Mouse (Mus musculus) heart, postnatal 10 days (tissue): ENCODE results near the gene Map3k14. TPM values are rescaled to one million over a fixed set of nuclear protein-coding genes. Genes with fewer than 3 reads are reported as not detected.
"Not testable (repeated sequence)": the region's sequence is repeated elsewhere in the genome, so short reads cannot be mapped to it uniquely, and the experiment has no call there.

Source experiments
- DNase-seq, 2 experiments: peaks; one replicate each; pipeline ENCODE4 v3.0.0; 2021
- intact Hi-C: fragments of 180-260 bp; cut with DNase I; formaldehyde crosslinking; loops from one replicate; pipeline ENCODE4 v1.15.1; 2025
- total RNA-seq, 2 experiments: library from RNA; stranded (reverse); gene quantifications; 2 replicates each; pipeline ENCODE4 v1.2.3; 2021

Map3k14 gene
- 1 to 10 TPM; 3.8 to 4.3 TPM for total RNA-seq

DNA sequence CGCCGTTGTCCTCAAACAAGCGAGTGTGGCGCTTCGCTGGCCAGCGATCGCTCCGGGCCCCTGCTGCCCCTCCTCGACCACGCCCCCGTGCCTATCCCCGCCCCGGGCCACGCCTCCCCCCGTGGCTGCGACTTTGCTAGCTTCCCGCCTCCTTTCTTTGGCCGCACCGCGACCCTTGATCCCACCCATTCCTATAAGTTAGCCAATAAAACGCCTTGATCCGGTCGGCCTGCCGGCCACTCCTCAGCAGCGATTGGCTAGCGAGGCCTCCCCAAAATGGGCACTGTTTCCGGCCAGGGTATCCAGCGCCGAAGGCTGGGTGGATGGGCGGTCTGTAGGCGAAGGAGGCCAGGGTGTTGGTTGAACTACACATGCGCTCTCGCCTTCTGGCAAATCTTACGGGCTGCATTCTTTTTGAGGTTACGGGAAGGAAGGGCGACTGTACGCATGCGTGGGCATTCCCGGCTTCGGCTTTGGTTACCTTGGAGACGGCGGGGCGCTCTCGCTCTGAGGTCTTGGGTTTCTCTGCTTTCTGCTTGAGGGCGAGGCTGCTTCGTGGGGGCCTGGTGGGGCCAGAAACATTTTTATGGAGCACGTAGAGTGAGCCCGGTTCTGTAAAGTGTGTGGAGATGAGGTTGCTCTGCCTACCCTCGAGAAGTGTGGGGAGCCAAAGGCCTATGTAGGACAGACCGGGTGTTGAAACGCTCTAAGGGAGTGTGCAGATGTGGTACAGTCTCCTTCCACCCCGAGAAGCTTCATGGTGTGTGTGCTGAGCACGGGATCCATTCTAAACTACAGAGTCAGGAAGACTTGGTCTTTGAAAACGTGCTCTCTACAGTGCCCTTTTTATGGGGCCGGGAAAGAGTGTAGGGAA, at the start of gene Map3k14:
TSS of gene Map3k14 (minus strand) at position 127 of the 874 bp plus-strand sequence.
- peak; percentile 99 to 100 for DNase-seq
- intact Hi-C loops: no loop called here

DNA sequence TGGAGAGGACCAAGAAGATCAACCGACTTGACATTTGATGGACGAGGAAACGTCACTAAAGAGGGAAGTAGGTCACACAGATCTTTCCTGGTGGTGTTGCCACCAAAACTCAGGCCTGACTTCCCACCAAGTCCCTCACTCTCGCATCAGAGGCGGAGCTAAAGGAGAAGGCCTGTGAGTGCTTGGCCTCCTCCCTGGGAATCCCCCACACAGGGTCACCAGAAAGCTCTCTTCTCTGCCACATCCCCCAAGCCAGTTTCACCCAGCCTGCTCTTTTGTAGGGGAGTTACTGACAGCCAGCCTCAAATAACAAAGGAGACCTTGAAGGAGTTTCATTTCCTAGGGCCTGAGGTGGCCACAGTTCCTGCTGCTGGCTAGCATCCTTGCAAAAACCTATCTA, 48.1 kb upstream of the Map3k14 start:
- DNase-seq: no peak
- intact Hi-C loops: no loop called here

DNA sequence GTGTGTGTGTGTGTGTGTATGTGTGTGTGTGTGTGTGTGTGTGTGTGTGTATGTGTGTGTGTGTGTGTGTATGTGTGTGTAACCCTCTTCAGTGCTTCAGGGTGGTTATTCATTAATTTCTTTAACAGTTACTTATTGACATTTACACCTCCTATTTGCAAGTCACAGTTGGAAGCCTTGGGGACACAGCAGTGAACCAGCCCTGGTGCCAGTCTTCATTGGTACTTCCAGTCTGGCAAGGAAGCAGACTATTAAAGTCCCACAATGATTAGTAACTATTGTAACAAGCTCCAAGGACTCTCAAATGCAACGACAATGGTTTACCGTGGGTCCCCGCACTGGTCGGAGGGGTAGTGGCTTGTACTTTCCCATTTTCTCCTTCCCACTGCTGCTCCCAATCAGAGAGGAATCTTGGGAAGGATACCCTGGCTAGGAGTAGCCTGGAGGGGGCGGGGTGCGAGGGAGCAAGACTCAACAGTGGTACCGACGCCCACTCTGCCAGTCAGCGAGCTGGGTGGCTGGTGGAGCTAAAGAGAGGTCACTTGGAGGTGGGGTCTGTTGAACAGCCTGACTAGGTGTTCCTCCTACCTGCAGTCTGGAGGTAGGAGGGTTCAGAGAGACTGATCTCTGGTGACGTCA, 47.6 kb upstream of the Map3k14 start:
- intact Hi-C loops: no loop called here

DNA sequence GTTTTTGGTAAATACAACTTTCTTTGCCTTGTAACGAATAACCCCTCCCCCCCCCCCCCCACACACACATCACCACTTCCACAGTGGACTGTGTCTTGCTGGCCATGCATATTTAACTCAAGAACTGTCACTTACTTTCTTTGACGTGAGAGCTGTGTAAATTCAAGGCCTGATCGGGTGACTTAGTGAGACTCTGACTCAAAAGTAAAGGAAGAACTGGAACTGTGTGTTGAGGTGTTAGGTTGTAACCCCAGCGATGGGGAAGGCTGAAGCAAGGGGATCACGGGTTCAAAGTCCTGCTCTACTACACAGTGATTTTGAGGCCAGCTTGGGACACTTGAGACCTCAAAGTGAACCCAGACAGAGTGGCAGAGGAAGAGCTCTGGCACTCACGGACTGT, 46.3 kb upstream of the Map3k14 start:
- intact Hi-C loops: no loop called here
- DNase-seq: no peak

More for the DNA sequence above, 47.6 kb upstream of the Map3k14 start:
- no peak for DNase-seq

DNA sequence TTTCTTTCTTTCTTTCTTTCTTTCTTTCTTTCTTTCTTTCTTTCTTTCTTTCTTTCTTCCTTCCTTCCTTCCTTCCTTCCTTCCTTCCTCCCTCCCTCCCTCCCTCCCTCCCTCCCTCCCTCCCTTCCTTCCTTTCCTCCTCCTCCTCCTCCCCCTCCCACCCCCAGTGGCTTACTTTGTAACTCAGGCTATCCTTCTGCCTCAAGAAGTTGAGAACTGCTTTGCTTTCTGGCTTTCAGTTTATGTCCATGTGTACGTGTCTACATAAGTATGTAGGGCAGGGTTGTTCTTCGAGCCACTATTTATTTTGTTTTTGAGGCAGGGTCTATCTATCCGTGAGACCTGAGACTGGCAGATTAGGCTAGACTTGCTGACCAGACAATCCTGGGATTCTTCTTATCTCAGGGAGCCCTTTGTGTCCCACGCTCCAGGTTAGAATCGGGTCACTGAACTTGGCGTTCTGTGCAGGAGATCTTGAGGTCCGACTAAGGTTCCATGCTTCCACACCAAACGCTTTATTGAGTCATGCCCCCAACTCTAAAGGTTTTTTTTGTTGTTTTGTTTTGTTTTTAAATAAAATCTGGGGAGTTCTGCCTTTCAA, 45.5 kb upstream of the Map3k14 start:
- no peak for DNase-seq
- intact Hi-C loops: no loop called here

DNA sequence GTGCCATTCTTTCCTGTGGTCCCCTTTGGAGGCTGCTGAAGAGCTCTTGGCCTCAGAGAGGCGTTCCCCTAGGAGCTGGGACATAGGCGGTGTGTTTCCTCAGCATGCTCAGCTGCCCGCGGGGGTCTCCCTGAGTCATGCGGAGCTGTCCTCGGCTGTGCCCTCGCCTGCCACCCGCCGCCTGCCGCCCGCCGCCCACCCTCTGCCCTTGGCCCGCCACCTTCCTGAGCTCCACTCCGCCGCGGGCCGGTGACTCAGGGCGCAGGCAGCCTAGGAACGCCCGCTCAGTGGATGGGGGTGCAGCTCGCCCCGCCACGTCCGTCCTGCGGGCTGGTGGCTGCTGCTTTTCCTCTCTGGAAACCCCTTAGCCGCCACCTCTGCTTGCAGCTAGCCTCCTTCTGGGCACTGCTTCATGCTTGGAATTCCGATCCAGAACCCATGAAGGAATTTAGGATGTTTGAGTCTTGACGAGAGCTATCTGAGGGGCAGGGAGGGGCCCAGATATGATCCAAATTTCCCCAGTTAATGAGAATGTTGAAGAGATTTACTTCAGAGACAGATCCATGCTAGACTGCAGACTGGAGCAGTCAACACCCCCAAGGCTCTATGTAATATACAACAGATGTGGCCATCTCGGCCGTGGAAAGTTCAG, 44.8 kb upstream of the Map3k14 start:
- DNase-seq: peak; percentile 80 to 83
- intact Hi-C loops: no loop called here

DNA sequence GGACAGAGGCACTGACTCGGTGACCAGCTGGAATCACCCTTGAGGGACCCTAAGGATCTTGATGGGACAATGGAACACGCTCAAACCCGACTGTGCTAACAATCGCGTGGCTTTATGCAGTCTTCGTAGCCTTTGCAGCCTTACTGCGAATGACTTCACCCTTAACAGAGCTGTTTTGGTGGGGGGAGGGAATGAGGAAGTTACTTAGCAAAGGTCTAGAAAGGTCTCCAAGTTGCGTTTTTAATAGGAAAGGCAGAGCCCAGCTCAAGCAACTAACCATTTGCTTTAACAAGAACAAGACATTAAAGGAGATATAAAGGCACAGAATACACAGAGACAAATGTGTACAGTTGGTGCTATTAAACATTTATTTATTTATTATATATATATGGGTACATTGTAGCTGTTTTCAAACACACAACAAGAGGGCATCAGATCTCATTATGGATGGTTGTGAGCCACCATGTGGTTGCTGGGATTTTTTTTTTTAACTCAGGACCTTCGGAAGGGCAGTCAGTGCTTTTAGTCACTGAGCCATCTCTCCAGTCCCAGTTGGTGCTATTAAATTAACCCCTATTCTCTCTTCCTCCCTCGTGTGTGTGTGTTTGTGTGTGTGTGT, 42.8 kb upstream of the Map3k14 start:
- no peak for DNase-seq
- intact Hi-C loops: no loop called here

DNA sequence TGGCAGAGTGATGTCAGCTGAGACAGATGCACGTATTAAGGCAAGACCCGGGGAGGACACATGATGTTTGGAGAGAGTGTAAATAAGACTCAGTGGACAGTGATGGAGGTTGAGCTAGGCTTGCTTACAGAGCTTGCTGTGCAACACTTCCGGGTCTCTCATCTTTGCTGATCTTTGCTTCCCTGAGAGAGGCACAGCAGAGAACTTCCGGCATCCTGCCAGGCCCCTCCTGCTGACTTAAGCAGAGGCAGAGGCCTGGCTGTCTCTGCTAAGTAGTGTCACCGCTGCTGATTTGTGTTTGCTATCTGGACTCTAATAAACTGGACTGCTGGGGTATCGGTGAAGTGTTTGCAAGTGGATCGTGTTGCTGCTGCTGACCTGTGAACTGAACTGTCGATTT, 40.6 kb upstream of the Map3k14 start:
- peak; percentile 55 to 66 for DNase-seq
- intact Hi-C loops: no loop called here

DNA sequence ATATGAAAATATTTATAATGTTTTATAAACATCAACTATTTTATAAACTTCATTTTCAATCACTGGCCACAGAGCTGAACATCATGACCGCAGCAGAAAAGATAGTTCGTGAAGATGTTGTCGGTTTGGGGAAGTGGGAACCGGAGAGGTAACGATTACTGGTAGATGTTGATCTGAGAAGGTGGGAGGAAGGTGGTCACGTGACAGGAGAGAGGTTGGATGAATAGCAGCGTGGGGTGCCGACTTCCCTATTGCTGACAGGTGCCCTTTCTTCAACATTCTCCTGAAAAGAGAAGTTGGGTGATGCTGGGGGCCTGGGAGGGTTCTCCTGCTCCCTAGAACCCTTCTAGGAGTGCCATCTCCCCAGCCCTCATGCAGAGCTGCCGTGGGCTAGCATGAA, 37.3 kb upstream of the Map3k14 start:
- intact Hi-C loops: no loop called here
- DNase-seq: no peak

DNA sequence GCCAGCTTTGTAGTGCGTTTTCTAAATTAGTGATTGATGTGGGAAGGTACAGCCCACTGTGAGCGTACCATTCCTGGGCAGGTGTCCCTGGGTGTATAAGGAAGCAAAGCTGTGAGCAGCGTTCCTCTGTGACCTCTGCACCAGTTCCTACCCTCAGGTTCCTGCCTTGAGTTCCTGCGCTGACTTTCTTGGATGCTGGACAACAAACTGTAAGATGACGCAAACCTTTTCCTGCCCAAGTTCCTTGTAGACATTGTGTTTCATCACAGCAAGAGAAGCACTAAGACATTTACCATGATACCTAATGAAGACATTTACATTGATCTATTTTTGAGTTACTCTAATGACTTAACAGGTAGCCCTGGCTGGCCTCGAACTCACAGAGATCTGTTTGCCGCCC, 27.5 kb upstream of the Map3k14 start:
- intact Hi-C loops: no loop called here
- no peak for DNase-seq

DNA sequence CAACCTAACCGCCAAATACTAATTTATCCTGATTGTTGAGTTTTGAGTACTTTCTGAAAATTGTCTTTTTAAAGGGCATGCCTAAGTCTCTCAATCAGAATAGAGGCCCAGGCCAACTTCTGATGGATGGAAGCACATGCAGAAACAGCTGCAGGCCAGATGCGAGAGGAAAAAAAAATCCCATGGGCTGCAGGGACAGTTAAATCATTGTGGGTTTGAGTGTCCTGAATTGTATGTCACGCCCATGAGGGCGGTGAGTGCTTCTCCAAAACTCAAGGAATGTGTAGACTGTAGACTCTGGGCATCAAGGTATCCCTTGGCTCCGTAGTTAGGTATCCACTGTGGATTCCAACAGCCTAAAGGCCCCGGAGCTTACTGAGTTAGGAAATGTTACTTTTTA, 26.8 kb upstream of the Map3k14 start:
- peak; percentile 70 to 72 for DNase-seq
- intact Hi-C loops: no loop called here

DNA sequence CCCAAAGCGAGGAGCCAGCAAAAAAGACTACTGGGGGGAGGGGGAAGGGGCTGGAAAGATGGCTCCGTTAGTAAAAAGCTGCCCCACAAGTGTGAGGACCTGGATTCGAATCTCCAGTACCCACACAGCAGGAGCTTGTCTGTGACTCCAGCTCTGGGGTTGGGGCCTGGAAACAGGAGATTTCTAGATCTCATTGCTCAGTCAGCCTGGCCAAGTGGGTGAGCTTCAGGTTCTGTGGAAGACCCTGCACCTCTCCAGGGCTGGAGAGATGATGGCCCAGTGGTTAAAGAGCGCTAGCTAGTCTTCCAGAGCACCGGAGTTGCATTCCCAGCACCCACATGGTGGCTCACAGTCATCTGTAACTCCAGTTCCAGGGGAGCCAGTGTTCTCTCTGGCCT, 25.6 kb upstream of the Map3k14 start:
- no peak for DNase-seq
- intact Hi-C loops: no loop called here

DNA sequence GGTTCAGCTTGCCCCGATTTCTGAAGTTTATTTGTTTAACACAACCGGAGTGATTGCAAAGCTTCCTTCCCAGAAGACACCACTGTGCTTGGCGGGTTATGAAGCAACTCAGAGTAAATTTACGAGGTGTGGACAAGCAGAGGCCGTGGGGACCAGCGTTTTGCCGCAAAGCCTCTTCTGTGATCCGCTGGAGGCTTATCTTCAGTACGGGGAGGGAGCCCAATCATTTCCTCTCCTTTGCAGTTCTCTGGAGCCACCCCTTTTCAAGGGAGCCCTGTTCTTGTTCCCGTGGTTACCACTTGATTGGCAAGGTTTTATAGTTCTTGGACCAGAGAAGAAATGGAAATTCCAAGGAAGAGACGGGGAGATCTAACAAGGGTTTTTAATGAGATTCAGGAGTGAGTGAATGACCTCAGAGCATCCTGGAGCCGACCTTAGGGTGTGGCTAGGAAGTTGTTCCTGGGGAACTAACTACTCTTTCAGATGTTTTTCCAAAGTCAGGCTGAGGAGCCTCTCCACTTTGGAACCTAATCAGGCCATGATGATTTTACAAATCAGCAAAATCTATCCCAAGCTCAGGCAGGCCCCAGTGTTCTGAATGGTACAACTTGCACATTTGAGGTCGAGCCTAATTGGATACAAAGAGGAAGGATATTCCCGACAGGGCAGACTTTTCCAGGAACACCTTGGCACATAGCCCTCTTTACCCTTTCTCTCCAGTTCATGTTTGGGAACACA, 25.0 kb upstream of the Map3k14 start:
- peak; percentile 73 to 74 for DNase-seq
- intact Hi-C loops: no loop called here

DNA sequence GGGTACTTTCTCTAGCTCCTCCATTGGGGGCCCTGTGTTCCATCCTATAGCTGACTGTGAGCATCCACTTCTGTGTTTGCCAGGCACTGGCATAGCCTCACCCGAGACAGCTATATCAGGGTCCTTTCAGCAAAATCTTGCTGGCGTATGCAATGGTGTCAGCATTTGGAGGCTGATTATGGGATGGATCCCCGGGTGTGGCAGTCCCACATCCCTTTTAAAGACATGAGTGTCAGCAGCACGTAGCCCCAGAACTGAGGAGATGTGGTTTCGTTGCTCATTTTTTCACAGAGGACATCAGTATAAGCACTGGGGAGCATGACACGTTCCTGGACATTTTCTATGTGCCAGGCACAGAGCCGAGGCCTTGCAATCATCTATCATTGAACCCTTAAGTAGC, 23.6 kb upstream of the Map3k14 start:
- DNase-seq, intact Hi-C loops: not testable (repeated sequence)

DNA sequence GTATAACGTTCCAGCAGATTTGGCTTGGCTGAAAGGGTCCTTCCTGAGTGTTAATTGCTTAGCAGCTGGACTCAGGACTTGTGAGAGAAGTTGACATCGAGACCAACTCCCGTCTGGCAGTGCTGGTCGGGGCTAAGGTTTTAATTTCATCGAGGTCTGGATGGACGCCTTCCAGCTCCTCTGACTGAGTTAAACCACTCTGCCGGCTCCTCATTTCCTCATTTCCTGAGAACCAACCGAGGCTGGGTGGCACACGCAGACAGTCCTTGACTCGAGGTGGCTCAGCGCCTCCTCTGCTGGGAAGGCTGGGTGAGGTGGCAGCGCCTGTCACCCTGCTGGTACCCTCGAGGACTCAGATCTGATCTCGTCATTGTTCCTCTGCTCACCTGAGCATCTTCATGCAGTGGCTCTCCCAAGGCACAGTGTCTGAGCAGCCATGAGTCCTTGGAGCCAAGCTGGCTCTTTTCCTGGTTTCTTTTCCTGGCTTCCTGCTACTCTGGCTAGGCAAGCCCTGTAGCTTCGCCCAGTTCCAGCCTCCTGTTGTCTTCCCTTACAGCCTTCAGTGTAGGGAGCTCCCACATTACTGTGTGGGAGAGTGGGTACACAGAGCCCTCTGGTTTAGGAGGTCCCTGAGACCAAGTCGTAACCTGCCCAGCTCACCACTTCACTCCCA, 21.2 kb upstream of the Map3k14 start:
- DNase-seq: no peak
- intact Hi-C loops: no loop called here

DNA sequence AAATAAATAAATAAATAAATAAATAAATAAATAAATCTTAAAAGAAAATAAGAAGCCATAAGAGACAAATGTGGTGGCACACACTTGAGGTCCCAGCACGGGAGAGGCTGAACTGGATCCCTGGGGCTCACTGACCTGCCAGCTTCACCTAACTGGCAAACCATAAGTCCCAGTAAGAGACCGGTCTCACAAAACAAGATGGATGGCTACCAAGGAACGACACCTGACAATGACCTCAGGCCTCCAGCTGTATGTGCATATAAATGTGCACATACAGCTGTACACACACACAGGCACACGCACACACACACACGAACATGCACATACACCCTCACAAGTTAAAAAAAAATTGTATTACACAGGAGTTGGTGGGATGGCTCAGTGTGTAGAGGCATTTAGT, 19.6 kb upstream of the Map3k14 start:
- no peak for DNase-seq
- intact Hi-C loops: no loop called here

DNA sequence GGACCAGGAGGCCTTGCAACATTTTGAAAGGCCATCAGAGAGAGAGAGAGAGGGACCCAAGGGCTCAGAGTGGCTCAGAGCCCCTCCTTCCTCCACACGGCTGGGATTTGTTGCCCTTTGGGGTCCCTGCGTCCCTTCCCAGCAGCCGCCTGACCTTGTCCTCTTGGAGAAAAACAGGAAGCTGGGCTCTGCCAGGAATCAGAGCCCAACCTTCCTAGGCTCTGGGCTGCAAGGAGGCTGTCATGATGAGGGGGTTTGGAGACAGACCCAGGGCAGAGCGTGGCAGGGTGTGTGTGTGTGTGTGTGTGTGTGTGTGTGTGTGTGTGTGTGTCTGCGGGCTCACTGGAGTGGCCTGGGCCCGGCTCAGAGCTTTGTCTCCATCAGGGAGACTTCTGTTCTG, 18.7 kb upstream of the Map3k14 start:
- intact Hi-C loops: no loop called here

DNA sequence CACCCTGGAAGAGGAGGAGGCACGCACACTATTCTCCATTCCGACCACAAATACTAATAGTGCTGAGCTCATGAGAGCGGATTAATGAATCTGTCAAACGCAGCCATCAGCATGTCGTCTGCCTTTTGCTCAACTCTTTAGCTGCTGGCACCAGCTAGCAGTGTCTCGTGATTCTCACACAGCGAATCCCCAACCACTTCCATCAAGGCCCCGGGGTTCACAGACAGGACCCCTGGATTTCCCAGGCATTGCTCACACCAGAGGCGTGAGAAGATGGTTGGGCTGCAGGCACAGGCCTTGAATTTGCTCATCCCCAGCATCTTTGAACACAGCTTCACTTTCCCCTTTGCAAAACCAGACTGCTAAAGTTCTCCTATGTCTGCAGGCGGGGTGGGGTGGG, 18.0 kb upstream of the Map3k14 start:
- DNase-seq: no peak
- intact Hi-C loops: no loop called here

More for the DNA sequence above, 18.7 kb upstream of the Map3k14 start:
- peak; percentile 47 to 69 for DNase-seq

DNA sequence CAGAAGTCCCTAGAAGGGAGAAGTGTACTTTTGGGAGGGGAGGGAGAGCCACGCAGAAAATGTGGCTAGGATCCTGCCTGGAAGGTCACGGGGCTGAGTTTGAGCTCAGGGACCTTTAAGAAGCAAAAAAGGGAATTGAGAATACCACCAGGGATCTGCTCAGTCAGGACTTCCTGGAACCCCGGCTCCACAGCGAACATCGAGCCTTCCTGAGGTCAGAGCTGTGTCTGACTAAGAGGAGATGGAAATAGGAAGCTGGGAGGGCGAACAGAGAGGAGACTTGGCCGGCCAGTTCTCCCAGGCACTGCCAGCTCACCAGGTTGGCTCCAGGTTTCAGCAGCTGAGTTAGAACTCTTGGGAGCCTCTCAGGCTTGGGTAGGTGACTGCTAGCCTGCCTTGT, 14.5 kb upstream of the Map3k14 start:
- intact Hi-C loops: no loop called here
- DNase-seq: no peak

DNA sequence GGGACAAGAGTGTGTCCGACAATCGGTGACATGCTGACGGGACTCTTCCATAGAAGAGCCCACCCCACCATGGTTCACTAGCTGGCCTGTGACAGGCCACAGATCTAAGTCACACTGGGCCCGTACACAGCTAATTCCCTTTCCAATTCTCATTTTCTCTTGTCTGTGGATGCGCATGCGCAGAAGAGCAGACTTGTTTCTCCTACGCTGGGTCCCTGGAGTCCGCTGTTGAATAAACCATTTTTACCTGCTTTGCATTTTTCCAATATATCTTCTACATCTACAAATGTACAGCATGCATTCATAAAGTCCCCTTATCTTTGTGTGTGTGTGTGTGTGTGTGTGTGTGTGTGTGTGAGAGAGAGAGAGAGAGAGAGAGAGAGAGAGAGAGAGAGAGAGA, 9.2 kb upstream of the Map3k14 start:
- no peak for DNase-seq
- intact Hi-C loops: no loop called here
